Mouse (Mus musculus) liver (tissue): ENCODE data around the gene Gm15517.

Source experiments
- DNase-seq: peaks from one replicate; pipeline ENCODE4 v3.0.0-alpha.2; 2020; ENCODE audit warnings: mixed read lengths

Gm15517 gene

DNA sequence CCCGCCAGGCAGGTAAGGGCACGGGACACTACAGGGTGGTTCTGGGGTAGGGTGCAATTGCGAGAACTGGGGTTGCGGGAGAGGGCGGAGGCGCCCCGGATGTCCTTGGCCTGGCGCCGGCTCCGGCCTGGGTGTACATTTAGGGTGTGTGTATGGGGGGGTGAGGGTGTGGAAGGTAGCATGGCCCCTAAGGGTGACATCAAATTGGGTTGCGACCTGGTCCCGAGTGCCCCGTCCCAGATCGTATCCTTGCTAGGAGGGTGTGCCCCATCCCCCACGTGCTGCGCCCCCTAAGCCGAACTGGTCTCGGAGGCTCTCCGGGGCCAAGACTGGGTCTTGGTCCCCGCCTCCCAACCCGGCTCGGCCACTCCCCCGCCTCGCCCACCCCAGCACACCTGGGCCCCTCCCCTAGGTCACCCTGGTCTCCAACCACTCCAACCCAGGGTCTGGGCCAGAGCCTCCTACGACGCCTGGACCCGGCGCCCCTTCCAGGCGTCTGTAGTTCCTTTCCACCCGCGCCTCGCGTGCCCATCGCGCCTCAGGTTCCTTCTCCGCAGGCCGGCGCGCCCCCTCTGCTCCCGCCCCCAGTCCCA lies 49.1 kb downstream of the Gm15517 start:
- no peak for DNase-seq

DNA sequence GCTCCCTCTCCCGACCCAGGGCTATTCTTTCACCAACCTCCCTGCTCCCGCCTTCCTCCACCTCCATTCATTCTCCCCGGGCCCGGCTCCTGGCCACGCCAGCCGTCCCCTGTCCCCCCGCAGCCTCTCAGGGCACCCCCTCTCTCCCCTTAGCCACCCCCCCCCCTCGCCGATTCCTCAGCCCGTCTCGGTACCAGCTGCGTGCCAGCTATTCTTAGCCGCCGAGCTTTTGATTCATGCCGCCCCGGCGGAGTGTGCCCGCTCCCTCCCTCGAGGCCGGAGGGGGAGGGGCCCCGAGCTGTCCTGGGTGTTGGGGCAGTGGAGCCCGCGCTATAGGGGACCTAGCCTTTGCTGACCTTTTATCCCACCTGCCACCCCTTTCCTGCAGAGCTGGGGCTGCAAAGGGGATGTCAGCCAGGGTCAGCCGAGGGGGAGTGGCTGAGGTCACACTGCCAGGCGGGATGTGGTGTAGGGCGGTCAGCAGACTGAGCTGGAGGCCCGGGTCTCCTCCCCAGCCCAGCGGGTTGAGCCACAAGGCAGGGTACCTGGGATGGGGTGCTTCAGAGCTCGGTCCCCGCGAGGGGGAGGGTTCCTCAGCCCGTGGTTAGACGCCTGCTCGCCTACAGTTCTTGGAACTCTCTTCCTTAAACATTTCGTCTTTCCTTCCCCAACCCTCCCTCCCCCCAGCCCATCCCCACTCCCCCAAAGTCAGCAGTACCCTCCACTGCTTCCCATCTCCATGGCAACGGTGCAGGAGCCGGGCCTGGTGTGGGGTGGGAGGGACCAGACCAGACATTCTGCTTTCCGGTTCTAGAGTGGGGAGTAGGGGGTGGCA lies 49.8 kb downstream of the Gm15517 start:
- no peak for DNase-seq
